Mouse (Mus musculus): Measurements from ENCODE around the gene Gdf7.

Gdf7 gene

DNA sequence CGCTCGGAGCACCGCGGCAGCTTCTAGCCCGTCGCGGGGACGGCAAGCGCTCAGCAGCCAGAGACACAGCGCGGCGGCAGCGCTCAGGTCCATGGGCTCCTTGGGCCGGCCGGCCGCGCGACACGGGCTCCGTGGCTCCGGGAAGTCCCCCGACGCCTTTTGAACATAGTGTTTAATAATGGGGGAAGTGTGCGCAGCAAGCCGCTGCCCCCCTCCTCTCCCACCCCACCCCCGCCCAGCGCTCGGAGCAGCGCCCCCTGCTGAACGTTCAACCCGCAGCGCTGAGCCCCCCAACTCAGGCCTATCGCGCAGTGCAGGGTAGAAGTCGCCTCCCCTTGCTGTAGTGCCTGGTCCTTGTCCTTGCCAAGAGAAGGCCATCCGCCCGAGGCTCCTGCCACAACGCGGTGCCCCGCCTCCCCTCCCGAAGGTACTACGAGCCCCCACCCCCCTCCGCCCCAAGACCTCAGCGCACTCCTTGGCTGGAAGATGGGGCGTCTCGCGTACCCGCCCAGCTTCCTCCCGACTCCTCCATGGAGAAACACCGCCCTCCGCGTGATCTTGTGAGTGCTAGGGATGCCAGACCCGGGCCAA, at the start of gene Gdf7:
Gdf7 (minus strand) TSS at position 114 of the 591 bp plus-strand sequence.
- DNase-seq (ENCODE audit: low read depth) = no peak

DNA sequence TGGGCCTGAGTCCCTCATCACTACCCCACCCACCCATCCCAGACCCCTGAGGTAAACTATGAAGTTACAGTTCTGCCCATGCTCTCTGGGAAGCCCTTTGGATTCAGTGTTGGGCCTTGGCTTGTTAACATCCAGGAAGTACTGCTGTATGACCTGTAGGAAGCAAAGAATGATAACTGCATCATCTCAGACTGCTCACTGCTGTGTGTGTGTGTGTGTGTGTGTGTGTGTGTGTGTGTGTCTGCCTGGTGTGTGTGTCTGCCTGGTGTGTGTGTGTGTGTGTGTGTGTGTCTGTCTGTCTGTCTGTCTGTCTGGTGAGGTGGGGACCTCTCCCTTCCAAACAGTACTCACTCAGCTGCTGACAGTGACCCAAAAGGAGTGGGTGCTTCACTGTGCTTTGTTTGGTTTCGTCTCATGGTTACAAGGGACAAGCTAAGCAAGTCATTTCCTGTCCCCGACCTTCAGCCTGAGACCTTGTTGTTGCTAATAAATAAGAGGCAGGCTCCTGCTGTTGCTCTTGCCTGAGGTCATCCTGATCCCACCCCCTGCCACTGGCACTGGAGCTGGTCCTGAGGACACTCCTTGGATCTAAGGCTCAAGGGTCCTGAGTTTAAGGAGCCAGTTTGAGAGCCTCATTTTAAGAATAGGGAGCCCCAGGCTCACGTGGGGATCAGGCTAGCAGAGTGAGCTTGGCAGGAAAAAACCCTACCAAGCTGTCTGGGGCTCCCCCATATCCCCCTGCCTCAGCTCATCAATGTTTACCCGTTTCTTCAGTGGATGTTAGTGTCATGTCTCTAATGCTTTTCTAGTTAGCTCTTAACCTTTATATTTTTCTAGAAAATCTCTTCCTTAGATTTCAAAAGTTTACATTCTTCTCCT, 49.5 kb upstream of the Gdf7 start:
- no peak for DNase-seq (ENCODE audit: low read depth)

- DNase-seq (ENCODE audit: low read depth) = no peak
Measured at GRCm38 (mm10) chr12:8348733-8349513, 47.2 kb upstream of the Gdf7 start.

- no peak for DNase-seq (ENCODE audit: low read depth)
Measured at GRCm38 (mm10) chr12:8347746-8348462, 46.1 kb upstream of the Gdf7 start.

DNA sequence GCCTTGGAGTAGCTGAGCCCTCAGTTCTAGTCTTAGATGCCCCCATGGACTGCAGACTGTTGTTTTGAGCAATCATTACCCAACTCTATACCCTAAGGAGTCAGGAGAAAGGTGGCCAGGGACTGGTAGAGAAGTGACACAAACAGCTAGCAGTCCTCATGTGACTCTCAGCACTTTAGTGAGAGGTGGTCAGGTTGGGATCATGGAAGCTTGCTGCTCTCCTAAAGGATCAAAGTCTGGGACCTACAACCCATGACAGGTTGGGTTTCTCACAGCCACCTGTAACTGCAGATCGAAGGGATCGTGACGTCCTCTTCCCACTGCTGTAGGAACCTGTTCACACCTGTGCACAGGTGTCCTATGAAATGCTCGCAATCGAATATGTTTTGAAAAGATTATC, 43.8 kb upstream of the Gdf7 start:
- no peak for DNase-seq (ENCODE audit: low read depth)

GRCm38 (mm10) chr12:8344897-8345296, 43.1 kb upstream of the Gdf7 start:
- no peak for DNase-seq (ENCODE audit: low read depth)

DNA sequence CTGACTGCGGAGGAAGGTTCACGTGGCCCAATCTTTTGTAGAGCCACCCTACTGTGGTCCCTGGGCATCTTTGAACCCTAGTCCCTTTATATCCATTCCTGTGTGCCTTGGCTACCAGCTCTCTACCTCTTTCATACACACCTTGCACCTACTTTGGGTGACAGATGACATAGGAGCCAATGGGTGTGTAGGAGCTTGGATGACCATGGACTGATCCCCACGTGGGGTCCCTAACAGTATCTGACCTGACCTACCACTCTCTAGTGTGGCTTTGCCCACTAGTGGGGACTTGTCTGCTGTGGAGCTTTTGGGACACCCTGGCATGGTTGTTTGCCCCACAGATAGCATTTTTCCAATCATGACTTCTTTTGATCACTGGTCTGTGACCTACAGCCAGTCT, 41.6 kb upstream of the Gdf7 start:
- DNase-seq (ENCODE audit: low read depth) = no peak

DNA sequence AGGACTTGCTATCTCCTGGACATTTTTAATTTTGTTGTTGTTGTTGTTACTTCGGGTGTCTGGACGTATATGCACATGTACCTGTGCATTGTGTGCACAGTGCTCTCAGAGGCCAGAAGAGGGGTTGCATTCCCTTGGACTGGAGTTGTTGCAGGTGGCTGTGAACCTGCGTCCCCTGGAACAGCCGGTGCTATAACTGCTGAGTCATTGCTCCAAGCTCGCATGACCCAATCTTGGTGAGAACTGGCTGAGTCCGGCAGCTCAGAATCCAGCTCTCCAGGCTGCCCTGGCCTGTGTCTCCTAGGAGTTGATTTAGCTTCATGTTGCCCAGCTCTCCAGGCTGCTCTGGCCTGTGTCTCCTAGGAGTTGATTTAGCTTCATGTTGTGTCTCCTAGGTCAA, 39.3 kb upstream of the Gdf7 start:
- no peak for DNase-seq (ENCODE audit: low read depth)

DNA sequence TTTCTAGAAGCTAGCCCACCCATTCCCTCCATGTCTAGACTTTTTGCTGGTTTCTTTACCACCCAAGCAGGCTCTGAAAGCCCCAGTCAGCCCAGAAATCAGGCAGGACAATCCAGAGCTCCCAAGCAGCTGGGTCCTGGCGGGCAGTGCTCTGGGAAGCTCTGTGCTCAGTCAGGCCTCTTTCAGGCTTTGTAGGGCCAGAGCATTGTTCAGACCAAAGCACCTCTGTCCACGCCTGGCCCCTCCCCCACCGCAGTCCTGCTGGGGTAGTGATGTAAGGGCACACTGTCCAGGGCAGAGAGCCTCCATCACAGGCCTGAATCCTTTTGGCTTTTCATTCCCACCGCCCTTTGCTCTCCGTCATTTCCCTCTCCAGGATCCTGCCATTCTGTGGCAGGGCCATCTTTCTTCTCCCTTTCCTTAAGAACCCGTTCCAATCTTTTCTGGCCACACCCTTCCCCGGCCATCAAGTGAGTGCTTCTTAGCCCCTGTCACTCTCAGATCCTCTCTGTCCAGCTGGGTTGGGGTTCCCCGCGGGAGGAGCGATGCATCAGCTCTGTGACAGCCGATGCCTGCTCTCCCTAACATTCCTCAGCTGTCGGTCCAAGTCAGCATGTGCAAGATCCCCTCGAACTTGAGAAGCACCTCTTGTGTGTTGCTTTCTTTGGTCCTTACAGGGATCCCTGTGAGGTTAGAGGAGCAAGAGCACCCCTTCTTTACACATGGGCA, 38.0 kb upstream of the Gdf7 start:
- no peak for DNase-seq (ENCODE audit: low read depth)

- DNase-seq (ENCODE audit: low read depth) = no peak
Measured at GRCm38 (mm10) chr12:8338918-8339317, 37.2 kb upstream of the Gdf7 start.

GRCm38 (mm10) chr12:8338491-8338890, 36.7 kb upstream of the Gdf7 start:
- DNase-seq (ENCODE audit: low read depth) = no peak

DNA sequence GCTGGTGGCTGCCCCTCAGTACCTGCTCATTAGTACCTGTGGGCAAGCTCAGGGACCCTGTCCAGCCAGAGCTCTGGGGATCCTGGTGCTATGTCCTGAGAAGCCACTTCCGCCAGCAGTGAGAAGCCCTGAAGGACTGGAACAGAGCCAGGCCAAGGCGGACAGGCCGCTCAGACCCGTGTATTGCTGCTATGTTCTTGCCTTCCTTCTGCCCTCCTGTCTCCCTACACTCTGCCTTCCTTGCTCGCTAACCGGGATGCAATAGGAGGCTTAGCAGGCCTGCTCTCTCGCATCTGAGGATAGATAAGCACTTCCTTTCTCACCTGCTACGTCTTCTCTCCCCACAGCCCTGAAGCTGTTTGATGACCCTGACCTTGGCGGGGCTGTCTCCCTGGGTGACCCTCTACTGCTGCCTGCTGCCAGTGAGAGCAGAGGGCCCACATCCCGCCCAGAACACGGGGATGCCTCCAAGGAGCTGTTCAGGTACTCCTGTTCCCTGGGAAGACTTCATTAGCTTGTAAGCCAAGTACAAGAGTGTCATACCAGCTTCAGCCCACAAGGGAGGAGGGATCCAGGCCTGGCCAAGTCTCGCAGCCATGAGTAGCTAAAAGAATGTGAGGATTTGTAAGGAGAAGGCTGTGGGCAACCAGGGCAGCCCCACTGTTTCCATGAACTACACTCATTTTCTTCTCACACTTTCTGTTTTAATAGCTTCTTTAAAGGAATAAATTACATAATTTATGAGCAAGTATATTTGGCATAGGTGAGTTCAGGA, 35.7 kb upstream of the Gdf7 start:
- no peak for DNase-seq (ENCODE audit: low read depth)

DNA sequence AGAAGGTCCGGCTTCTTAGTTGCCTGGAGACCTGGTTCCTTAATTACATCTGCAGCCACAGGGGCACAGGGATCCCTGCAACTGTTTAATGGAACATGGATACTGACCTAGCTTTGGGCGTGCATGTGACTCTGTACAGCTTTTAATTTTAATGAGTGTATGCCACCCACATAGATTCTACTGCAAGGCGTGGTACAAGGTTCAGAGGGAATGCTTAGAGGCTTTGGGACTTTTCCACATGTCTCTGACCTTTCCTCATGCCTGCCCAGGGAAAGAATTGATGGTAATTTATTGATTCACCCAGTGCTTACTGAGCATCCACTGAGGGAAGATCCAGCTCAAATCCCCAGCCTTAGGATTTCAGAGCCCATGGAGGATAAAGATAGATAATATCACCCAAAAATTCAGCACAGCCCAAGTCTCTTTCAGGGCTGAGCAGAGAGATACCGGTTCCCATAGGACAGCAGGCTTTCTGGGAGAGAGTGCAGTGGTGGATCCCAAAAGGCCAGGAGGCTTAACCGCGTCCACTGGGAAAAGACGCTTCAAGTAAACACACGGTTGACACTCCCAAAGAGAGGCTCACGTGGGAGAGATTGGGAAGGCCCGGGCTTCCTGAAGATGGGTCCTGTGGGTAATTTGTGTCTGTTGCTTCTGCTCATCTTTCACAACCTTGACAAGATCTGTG, 35.0 kb upstream of the Gdf7 start:
- no peak for DNase-seq (ENCODE audit: low read depth)

GRCm38 (mm10) chr12:8335503-8335902, 33.7 kb upstream of the Gdf7 start:
- DNase-seq (ENCODE audit: low read depth) = no peak

- no peak for DNase-seq (ENCODE audit: low read depth)
Measured at GRCm38 (mm10) chr12:8334261-8334660, 32.5 kb upstream of the Gdf7 start.

GRCm38 (mm10) chr12:8333617-8334016, 31.9 kb upstream of the Gdf7 start:
- no peak for DNase-seq (ENCODE audit: low read depth)

DNA sequence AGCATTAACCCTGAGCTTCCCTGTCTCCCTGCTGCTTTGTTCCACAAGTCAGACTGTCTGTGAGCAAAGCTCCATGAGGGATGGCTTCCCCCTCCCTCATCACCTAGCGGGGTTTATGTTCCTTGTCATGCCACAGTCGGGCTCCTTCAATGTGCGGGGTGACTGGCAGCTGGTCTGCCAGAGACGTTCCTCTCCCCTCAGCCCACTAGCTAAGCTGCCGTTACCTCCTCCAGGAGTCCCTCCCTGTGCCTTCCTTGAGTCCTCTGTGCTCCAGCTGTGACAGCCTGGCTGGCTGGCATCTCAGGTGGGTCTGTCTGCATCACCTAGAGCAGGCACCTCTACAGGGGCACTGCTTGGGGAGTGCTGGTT, 30.4 kb upstream of the Gdf7 start:
- no peak for DNase-seq (ENCODE audit: low read depth)

DNA sequence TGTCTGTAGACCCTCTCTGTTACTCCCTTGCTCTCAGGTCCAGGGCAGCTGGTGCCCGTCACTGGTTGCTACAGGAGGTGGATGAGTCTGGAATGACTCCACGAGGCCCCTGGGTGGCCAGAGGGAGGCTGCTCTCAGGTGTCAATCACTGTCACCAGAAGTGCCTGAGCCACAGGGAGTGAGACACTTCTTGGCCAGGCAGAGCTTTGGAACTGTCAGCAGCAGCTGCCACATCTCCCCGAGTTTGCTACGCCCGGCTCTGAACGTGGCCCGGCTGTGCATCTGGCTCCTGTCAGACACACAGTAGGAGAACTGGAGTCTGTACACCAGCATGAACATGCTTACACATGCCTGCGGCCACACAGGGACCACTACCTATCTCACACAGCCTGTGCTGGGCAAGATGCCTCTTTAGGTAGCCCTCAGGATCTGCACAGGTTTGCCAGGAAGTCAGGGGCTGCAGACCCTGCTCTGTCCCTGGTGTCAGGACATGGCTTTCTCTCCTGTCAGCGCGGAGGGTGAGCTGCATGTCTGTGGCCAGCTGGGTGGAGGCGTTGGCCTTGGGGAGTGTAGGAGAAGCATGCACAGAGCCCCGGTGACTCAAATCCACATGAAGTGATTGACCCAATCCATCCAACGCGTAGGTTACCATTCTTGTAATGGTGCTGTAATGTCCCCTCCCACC, 29.9 kb upstream of the Gdf7 start:
- DNase-seq (ENCODE audit: low read depth) = no peak

- DNase-seq (ENCODE audit: low read depth) = no peak
Measured at GRCm38 (mm10) chr12:8329236-8329635, 27.5 kb upstream of the Gdf7 start.

DNA sequence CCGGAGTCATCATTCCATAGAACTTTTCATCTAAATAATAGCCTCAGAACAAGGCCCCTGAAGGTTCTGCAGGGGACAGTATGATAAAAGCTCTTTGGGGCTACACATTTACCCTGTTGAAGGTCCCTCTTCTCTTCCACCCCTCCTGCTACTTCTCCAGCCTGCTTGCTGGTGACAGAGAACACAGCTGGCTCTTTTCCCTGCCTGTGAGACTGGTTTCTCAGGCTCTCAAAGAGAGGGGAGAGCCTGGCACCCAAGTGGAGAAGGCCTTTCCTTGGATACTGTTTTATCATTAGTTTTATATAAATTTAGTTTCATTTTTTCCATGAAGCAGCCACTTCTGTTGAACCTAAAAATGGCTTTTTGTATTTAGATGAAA, 25.9 kb upstream of the Gdf7 start:
- DNase-seq (ENCODE audit: low read depth) = no peak
